Mouse (Mus musculus) G1E (cell line): ENCODE data around the gene Psmb6.

Experiments
- CTCF ChIP-seq: IDR thresholded peaks from 2 replicates; pipeline ENCODE4 v1.5.1; 2012; ENCODE audit warnings: low read depth, low read length, inconsistent platforms, mixed read lengths
- GATA1 ChIP-seq: IDR thresholded peaks from 2 replicates; pipeline ENCODE4 v1.6.1; 2012; ENCODE audit warnings: borderline replicate concordance, low read length, inconsistent platforms, mixed read lengths
- POLR2AphosphoS5 ChIP-seq: IDR thresholded peaks from 2 replicates; pipeline ENCODE4 v1.6.1; 2012; ENCODE audit warnings: low read depth, low read length, inconsistent platforms; ENCODE audit not compliant: insufficient replicate concordance

- TF ChIP-seq CTCF, result no peak
- TF ChIP-seq GATA1, result no peak
- TF ChIP-seq POLR2AphosphoS5, result no peak
Observed at GRCm38 (mm10) chr11:70504970-70505369, 20.2 kb upstream of the Psmb6 start, which contains the start of gene Tm4sf5.
